29 mouse cellular contexts compared by ENCODE assay signal in the genomic region with DNA sequence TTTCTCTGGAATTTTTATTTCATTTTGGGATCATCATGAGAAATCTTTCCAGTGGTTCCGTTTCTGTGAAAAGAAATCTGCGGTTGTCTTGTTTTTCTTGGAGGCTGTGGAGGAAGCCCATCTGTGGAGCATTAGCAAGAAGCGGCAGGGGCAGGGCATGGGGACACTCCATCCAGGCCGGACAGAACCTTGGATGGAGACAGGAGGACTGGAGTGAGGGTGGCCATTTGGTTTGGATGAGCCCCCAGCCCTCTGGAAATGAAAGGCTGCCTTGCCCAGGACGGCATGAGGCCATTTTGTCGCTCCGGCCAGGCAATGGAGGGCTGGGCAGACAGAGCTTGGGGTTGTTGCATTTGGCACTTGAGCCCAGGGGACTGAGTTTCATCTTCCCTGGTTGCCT.
DNase-seq lines count a peak whose midpoint lies in the region; ATAC-seq and TF ChIP-seq lines count a peak whose summit lies in the region.
"Had no signal": no experiment of that assay in that cellular context is flagged by ENCODE, and none has a peak within 500 bp of the region (broad histone marks: within the 10 kb centered on the region; RNA-seq: fewer than 3 reads in every experiment).

No protein-coding gene starts in this region.

- ATAC-seq in kidney, postnatal 0 days (replicated peaks; ENCODE audit: low FRiP score, low read depth) = no peak
- ATAC-seq: forebrain, embryonic 13.5 days; intestine, postnatal 0 days; liver, postnatal 0 days; lung, postnatal 0 days; midbrain, embryonic 16.5 days had no signal

- no peaks in the 10 kb centered on the region for H3K27me3 ChIP-seq in kidney, postnatal 0 days (ENCODE audit: insufficient read depth, low read length)
- H3K27me3 ChIP-seq: embryonic facial prominence, embryonic 15.5 days; forebrain, embryonic 13.5 days; heart, embryonic 15.5 days; neural tube, embryonic 13.5 days had no signal

- TF ChIP-seq CTCF in kidney, postnatal 0 days (IDR thresholded peaks at IDR 0.05; ENCODE audit: low read depth) = no peak

- H3K27ac ChIP-seq in kidney, postnatal 0 days = no peak overlapping the region
- H3K27ac ChIP-seq: forebrain, embryonic 13.5 days; heart, embryonic 15.5 days; limb, embryonic 12.5 days; midbrain, embryonic 10.5 days; neural tube, embryonic 13.5 days had no signal

- no peaks in the 10 kb centered on the region for H3K36me3 ChIP-seq in kidney, postnatal 0 days (ENCODE audit: insufficient read depth, low read length)
- H3K36me3 ChIP-seq: embryonic facial prominence, embryonic 15.5 days; G1E; heart, embryonic 15.5 days; limb, embryonic 12.5 days; midbrain, embryonic 10.5 days; neural tube, embryonic 13.5 days had no signal

- no peak overlapping the region for H3K9ac ChIP-seq in kidney, postnatal 0 days (ENCODE audit: low read depth, low read length)
- H3K9ac ChIP-seq: embryonic facial prominence, embryonic 15.5 days; forebrain, embryonic 13.5 days; heart, embryonic 15.5 days; limb, embryonic 12.5 days; liver, postnatal 0 days; neural tube, embryonic 13.5 days had no signal

- H3K9me3 ChIP-seq in kidney, postnatal 0 days (replicated peaks; ENCODE audit: low read length) = no peaks in the 10 kb centered on the region
- H3K9me3 ChIP-seq: embryonic facial prominence, embryonic 15.5 days; forebrain, embryonic 13.5 days; heart, embryonic 15.5 days; limb, embryonic 12.5 days; midbrain, embryonic 10.5 days; neural tube, embryonic 13.5 days had no signal

- DNase-seq in gastrocnemius, postnatal 25 days = peak; percentile 62
- no peak for DNase-seq in gastrocnemius, postnatal 10 days
- peak; percentile 55 for DNase-seq in kidney, postnatal 0 days (ENCODE audit: low spot score)
- no peak for DNase-seq in kidney, adult 11 months
- DNase-seq in heart, adult 8-10 months (ENCODE audit: low spot score) = peak; percentile 42
- DNase-seq in heart, postnatal 4 days = peak; percentile 31
- DNase-seq in yolk sac, embryonic 10.5 days (ENCODE audit: low spot score) = no peak
- no peak for DNase-seq in layer of hippocampus, adult 9-11 months
- DNase-seq: adrenal gland, adult 2 months; B cell, adult 2 months; cerebellum, adult 11-12 months; cerebellum, postnatal 14 days; gastrocnemius, postnatal 14 days; liver, postnatal 0 days; retina, postnatal 1 day; right cerebral cortex, postnatal 25 days; spleen, adult 18-20 months had no signal

- 71% methylated on average over 7 of the region's 7 CpGs for WGBS in kidney, postnatal 0 days

- no peak overlapping the region for H3K4me3 ChIP-seq in kidney, postnatal 0 days (replicated peaks; ENCODE audit: low read depth, low read length)
- H3K4me3 ChIP-seq: embryonic facial prominence, embryonic 15.5 days; forebrain, embryonic 13.5 days; heart, embryonic 15.5 days; limb, embryonic 12.5 days; midbrain, embryonic 10.5 days; myocyte; neural tube, embryonic 13.5 days had no signal

- H3K4me1 ChIP-seq in kidney, postnatal 0 days (replicated peaks; ENCODE audit: insufficient read depth, low read length) = no peaks in the 10 kb centered on the region
- H3K4me1 ChIP-seq: embryonic facial prominence, embryonic 15.5 days; forebrain, embryonic 13.5 days; heart, embryonic 15.5 days; limb, embryonic 12.5 days; neural tube, embryonic 13.5 days had no signal

- no peak overlapping the region for H3K4me2 ChIP-seq in kidney, postnatal 0 days (ENCODE audit: low read length)
- H3K4me2 ChIP-seq: embryonic facial prominence, embryonic 15.5 days; forebrain, embryonic 13.5 days; heart, embryonic 15.5 days; limb, embryonic 12.5 days; liver, embryonic 11.5 days; neural tube, embryonic 13.5 days had no signal

Comparison
In these comparisons a context has a peak if more than half of its experiments do, and no peak if none do; other contexts are left out.
1. DNase-seq: peak in gastrocnemius, postnatal 25 days (single experiment), kidney, postnatal 0 days (single experiment), heart, adult 8-10 months (single experiment) and heart, postnatal 4 days (single experiment); none in gastrocnemius, postnatal 10 days (single experiment), kidney, adult 11 months (single experiment), yolk sac, embryonic 10.5 days (single experiment) and layer of hippocampus, adult 9-11 months (single experiment).